Mouse (Mus musculus) layer of hippocampus, postnatal 36 days (tissue): ENCODE data around the gene Atf4. TPM values are rescaled to one million over a fixed set of nuclear protein-coding genes. Genes with fewer than 3 reads are reported as not detected.

Source experiments
- DNase-seq, 2 experiments: peaks; one replicate each; pipeline ENCODE4 v3.0.0; 2022
- total RNA-seq, 2 experiments: library from RNA; stranded (reverse); gene quantifications; 2 replicates each; pipeline ENCODE4 v1.2.3; 2021

The Atf4 gene
- total RNA-seq, 2 experiments from 2014 or later: 94.7 to 95.9 TPM

DNA sequence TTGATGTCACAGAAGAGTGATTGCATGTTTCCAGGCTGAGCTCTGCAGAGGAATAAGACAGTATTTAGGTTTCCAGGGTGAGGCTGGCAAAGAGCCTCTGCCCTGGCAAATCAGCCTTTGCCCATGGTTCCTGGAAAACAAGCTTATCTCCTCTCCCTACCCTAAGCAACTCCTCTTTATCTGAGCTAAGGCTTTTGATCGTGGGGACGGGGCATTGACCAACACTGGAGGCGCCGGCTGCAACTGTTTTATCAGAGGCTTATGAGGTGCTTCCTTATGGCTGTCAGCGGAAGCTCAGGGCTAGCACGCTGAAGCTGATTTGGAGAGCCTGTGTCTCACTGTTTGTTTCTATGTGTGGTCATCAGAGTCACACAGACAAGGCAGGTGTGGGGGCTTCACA lies 4.4 kb upstream of the Atf4 start:
- DNase-seq: no peak

GRCm38 (mm10) chr15:80253530-80253929 lies 1.5 kb upstream of the Atf4 start:
- DNase-seq: no peak

DNA sequence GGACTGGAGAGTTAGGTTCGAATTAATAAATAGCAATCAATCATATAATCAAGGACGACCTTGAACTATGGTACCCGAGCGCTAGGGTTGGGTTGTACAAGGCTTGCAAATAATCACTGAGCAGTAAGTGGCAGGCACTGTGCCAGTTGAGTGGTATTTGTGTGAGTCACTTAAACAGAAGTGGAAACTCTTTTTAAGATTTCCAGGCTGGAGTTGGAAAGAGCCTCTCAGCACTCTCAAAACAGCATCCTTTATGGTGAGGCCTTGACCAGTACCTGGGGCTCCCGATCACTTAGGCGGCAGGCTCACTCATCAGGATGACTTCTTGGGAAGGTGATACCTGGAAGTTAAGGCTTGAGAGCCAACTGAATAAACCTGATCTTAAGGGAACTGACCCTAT lies 777 bp upstream of the Atf4 start:
- no peak for DNase-seq

- DNase-seq: peak; percentile 52 to 54
These were observed 700 bp downstream of the Atf4 start for GRCm38 (mm10) chr15:80255646-80256121.

DNA sequence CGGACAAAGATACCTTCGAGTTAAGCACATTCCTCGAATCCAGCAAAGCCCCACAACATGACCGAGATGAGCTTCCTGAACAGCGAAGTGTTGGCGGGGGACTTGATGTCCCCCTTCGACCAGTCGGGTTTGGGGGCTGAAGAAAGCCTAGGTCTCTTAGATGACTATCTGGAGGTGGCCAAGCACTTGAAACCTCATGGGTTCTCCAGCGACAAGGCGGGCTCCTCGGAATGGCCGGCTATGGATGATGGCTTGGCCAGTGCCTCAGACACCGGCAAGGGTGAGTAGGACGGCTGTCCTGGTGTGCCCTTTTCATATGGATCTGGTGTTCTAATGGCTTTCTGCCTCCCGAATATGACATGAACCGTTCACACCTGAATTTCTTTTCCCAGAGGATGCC lies 1.3 kb downstream of the Atf4 start:
- no peak for DNase-seq

- DNase-seq: no peak
These were observed 1.9 kb downstream of the Atf4 start for GRCm38 (mm10) chr15:80256656-80257601.

DNA sequence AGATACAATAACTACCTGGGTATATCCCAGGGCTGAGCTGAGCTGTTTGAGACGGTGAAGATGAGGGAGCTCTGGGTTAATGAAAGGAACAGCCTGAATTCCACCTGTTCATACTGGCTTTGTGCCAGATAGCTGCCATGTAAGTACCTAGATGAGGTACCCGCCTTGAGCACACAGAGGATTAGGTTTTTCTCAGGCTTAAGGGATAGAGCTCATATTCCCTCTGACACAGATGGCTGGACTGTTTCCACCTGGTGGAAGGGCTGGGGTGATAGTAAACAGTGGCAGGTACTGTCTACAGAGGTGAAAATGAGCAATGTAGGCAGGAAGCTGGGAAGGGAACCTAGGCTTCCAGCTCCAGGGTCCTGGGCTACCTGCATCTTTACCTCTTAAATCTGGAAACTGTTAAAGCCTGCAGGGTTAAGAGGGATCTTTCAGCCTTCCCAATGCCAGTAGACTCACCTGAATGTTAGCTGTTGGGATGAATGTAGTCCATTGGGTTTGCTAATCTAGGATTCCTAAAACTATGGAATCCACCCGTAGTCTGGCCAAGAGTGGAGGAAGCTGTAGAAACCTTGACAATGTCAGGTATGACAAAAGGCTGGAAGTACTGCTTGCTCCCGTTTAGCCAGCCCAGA lies 2.7 kb downstream of the Atf4 start:
- DNase-seq: no peak

GRCm38 (mm10) chr15:80258240-80259170 lies 3.5 kb downstream of the Atf4 start:
- no peak for DNase-seq

- no peak for DNase-seq
These were observed 4.5 kb downstream of the Atf4 start for GRCm38 (mm10) chr15:80259406-80260045.

DNA sequence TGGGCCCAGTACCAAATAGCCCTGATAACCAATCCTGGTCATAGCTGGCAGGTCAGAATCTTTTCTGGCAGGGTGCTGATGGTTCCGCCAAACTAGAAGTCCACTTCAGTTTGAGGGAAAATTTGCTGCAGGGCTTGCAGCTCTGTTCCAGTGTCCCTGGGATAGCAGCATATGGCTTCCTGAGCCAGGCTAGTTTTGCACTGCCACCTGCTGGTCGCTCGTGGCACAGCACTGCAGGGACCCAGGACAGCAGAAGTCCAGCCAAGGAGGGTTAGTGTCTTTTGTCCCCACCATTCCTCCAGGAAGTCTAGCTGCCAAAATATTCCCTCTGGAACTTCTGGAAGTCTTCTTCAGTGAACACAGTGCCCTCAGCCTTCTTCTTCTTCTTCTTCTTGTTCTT lies 5.7 kb downstream of the Atf4 start:
- DNase-seq: peak; percentile 81

GRCm38 (mm10) chr15:80261100-80261499 lies 6.1 kb downstream of the Atf4 start:
- no peak for DNase-seq

GRCm38 (mm10) chr15:80263610-80264575 lies 8.9 kb downstream of the Atf4 start, which contains the start of gene Rps19bp1:
Gene Rps19bp1 (minus strand): TSS chr15:80264315.
- peak; percentile 86 to 88 for DNase-seq

GRCm38 (mm10) chr15:80266281-80266680 lies 11.3 kb downstream of the Atf4 start:
- peak; percentile 71 to 74 for DNase-seq

GRCm38 (mm10) chr15:80271858-80272396 lies 16.9 kb downstream of the Atf4 start:
- DNase-seq: no peak

GRCm38 (mm10) chr15:80277107-80277506 lies 22.1 kb downstream of the Atf4 start:
- no peak for DNase-seq

GRCm38 (mm10) chr15:80277625-80278024 lies 22.6 kb downstream of the Atf4 start:
- no peak for DNase-seq

GRCm38 (mm10) chr15:80278121-80278759 lies 23.3 kb downstream of the Atf4 start:
- DNase-seq: peak; percentile 22 to 35

DNA sequence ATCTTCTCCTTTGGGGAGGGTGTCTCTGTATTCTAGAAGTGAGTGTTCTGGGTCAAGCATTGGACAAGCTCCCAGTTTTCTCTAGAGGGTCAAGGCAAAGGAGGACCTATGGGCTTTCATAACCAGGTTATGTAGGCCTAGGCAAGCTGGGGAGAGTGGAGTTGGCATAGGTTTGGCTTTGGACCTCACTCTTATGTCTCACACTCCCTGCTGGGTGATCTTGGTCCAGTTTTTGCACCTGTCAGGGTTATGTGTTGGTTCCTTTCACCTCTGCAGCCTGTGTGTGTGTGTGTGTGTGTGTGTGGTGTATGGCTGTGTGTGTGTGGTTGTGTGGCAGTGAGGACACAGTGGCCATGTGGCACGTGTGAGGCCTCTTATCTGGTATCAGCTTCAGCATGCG lies 24.1 kb downstream of the Atf4 start:
- no peak for DNase-seq

GRCm38 (mm10) chr15:80280646-80281045 lies 25.7 kb downstream of the Atf4 start:
- no peak for DNase-seq
